Mouse (Mus musculus): ENCODE results near the gene Myo3b.
A peak's percentile ranks its signal among the peaks of the same experiment; 100 is the strongest.
"Not testable (repeated sequence)": the region's sequence is repeated elsewhere in the genome, so short reads cannot be mapped to it uniquely, and the experiment has no call there.

Myo3b gene

GRCm38 (mm10) chr2:70038752-70039151, at the start of gene Myo3b:
TSS of gene Myo3b (plus strand) at chr2:70039126.
- peak; percentile 13 for DNase-seq (ENCODE audit: low read depth, low spot score)

GRCm38 (mm10) chr2:69989224-69989623, 49.7 kb upstream of the Myo3b start:
- DNase-seq (ENCODE audit: low read depth, low spot score): no peak

- DNase-seq (ENCODE audit: low read depth, low spot score): peak; percentile 2
Observed at GRCm38 (mm10) chr2:69990647-69991046, 48.3 kb upstream of the Myo3b start.

- not testable (repeated sequence) for DNase-seq (ENCODE audit: low read depth, low spot score)
Observed at GRCm38 (mm10) chr2:69994082-69994736, 44.7 kb upstream of the Myo3b start.

- no peak for DNase-seq (ENCODE audit: low read depth, low spot score)
Observed at GRCm38 (mm10) chr2:69994779-69995178, 44.1 kb upstream of the Myo3b start.

- DNase-seq (ENCODE audit: low read depth, low spot score): no peak
Observed at GRCm38 (mm10) chr2:69999097-69999770, 39.7 kb upstream of the Myo3b start.

- DNase-seq (ENCODE audit: low read depth, low spot score): no peak
Observed at GRCm38 (mm10) chr2:70000316-70000715, 38.6 kb upstream of the Myo3b start.

GRCm38 (mm10) chr2:70006492-70006891, 32.4 kb upstream of the Myo3b start:
- DNase-seq (ENCODE audit: low read depth, low spot score): no peak

GRCm38 (mm10) chr2:70012941-70013340, 26.0 kb upstream of the Myo3b start:
- DNase-seq (ENCODE audit: low read depth, low spot score): no peak

GRCm38 (mm10) chr2:70018236-70018635, 20.7 kb upstream of the Myo3b start:
- no peak for DNase-seq (ENCODE audit: low read depth, low spot score)

GRCm38 (mm10) chr2:70024454-70024853, 14.5 kb upstream of the Myo3b start:
- DNase-seq (ENCODE audit: low read depth, low spot score): no peak

GRCm38 (mm10) chr2:70025711-70026110, 13.2 kb upstream of the Myo3b start:
- no peak for DNase-seq (ENCODE audit: low read depth, low spot score)

GRCm38 (mm10) chr2:70031472-70031871, 7.5 kb upstream of the Myo3b start:
- DNase-seq (ENCODE audit: low read depth, low spot score): no peak

- DNase-seq (ENCODE audit: low read depth, low spot score): no peak
Observed at GRCm38 (mm10) chr2:70034895-70035294, 4.0 kb upstream of the Myo3b start.

- no peak for DNase-seq (ENCODE audit: low read depth, low spot score)
Observed at GRCm38 (mm10) chr2:70035358-70035757, 3.6 kb upstream of the Myo3b start.

GRCm38 (mm10) chr2:70037221-70037620, 1.7 kb upstream of the Myo3b start:
- no peak for DNase-seq (ENCODE audit: low read depth, low spot score)

GRCm38 (mm10) chr2:70044466-70044865, 5.5 kb downstream of the Myo3b start:
- DNase-seq (ENCODE audit: low read depth, low spot score): no peak

GRCm38 (mm10) chr2:70047868-70048267, 8.9 kb downstream of the Myo3b start:
- no peak for DNase-seq (ENCODE audit: low read depth, low spot score)

GRCm38 (mm10) chr2:70053803-70054202, 14.9 kb downstream of the Myo3b start:
- DNase-seq (ENCODE audit: low read depth, low spot score): no peak

- no peak for DNase-seq (ENCODE audit: low read depth, low spot score)
Observed at GRCm38 (mm10) chr2:70058201-70058600, 19.3 kb downstream of the Myo3b start.

GRCm38 (mm10) chr2:70060359-70061345, 21.7 kb downstream of the Myo3b start:
- peak; percentile 32 for DNase-seq (ENCODE audit: low read depth, low spot score)

- DNase-seq (ENCODE audit: low read depth, low spot score): no peak
Observed at GRCm38 (mm10) chr2:70065116-70065515, 26.2 kb downstream of the Myo3b start.
